Mouse (Mus musculus) thymus, postnatal 14 days (tissue): ENCODE measurements around the gene Prr19.
"Not testable (repeated sequence)": the region's sequence is repeated elsewhere in the genome, so short reads cannot be mapped to it uniquely, and the experiment has no call there.

Experiments used
- DNase-seq: peaks from one replicate; pipeline ENCODE4 v3.0.0; 2021

Gene Prr19

GRCm38 (mm10) chr7:25301063-25301462, at the start of gene Prr19:
Prr19 (plus strand) TSS chr7:25301411.
- DNase-seq, result no peak

GRCm38 (mm10) chr7:25251822-25252221, 49.4 kb upstream of the Prr19 start:
- DNase-seq, result no peak

- DNase-seq, result no peak
Measured at GRCm38 (mm10) chr7:25261896-25262295, 39.3 kb upstream of the Prr19 start.

- DNase-seq, result no peak
Measured at GRCm38 (mm10) chr7:25263968-25264870, 37.0 kb upstream of the Prr19 start.

- not testable (repeated sequence) for DNase-seq
Measured at GRCm38 (mm10) chr7:25265743-25266142, 35.5 kb upstream of the Prr19 start.

GRCm38 (mm10) chr7:25266180-25266962, 34.8 kb upstream of the Prr19 start:
- no peak for DNase-seq

GRCm38 (mm10) chr7:25267301-25267750, 33.9 kb upstream of the Prr19 start, which contains the start of gene Cic:
Cic (plus strand) TSS chr7:25267704.
- DNase-seq, result peak; percentile 99

GRCm38 (mm10) chr7:25267751-25268463, 33.3 kb upstream of the Prr19 start:
- DNase-seq, result peak; percentile 99

GRCm38 (mm10) chr7:25268588-25268987, 32.6 kb upstream of the Prr19 start:
- DNase-seq, result no peak

- DNase-seq, result peak; percentile 46
Measured at GRCm38 (mm10) chr7:25269029-25269428, 32.2 kb upstream of the Prr19 start.

- DNase-seq, result peak; percentile 55
Measured at GRCm38 (mm10) chr7:25269545-25270271, 31.5 kb upstream of the Prr19 start.

GRCm38 (mm10) chr7:25270652-25271633, 30.3 kb upstream of the Prr19 start:
- no peak for DNase-seq

- no peak for DNase-seq
Measured at GRCm38 (mm10) chr7:25271651-25272444, 29.4 kb upstream of the Prr19 start.

- no peak for DNase-seq
Measured at GRCm38 (mm10) chr7:25272445-25273258, 28.6 kb upstream of the Prr19 start.

GRCm38 (mm10) chr7:25273259-25274241, 27.7 kb upstream of the Prr19 start:
- DNase-seq, result peak; percentile 18

GRCm38 (mm10) chr7:25274571-25274970, 26.6 kb upstream of the Prr19 start:
- peak; percentile 46 for DNase-seq

- DNase-seq, result no peak
Measured at GRCm38 (mm10) chr7:25274996-25275395, 26.2 kb upstream of the Prr19 start.
